Mouse (Mus musculus) skeletal muscle tissue, adult 2 months (tissue): Measurements from ENCODE around the gene Sh3d19.

Source experiments
- DNase-seq: peaks from one replicate; pipeline ENCODE4 v3.0.0-alpha.2; 2012; ENCODE audit warnings: low read depth, low spot score

Sh3d19 gene

GRCm38 (mm10) chr3:86028658-86029375, 57.9 kb downstream of the Sh3d19 start:
- no peak for DNase-seq

DNA sequence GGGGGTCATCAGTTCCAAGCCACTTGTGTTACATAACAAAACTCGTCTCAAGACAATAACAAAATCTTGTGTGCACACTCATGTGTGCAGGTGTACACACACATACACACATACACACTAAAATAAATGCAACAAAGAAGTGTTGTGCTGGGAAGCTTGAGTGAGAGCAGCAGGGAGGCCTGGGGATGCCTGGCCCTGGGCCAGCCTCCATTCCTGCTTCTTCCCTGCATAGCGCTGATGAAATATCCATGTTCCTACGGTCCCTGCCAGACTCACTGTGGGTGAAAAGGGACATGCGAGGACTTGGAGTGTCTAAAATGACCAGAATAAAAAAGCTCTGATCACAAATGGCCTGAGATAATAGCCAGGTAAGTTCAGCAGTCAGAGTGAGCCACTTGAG, 59.7 kb downstream of the Sh3d19 start:
- DNase-seq, result no peak

- DNase-seq, result no peak
These were observed 62.7 kb downstream of the Sh3d19 start for GRCm38 (mm10) chr3:86033455-86034090.

DNA sequence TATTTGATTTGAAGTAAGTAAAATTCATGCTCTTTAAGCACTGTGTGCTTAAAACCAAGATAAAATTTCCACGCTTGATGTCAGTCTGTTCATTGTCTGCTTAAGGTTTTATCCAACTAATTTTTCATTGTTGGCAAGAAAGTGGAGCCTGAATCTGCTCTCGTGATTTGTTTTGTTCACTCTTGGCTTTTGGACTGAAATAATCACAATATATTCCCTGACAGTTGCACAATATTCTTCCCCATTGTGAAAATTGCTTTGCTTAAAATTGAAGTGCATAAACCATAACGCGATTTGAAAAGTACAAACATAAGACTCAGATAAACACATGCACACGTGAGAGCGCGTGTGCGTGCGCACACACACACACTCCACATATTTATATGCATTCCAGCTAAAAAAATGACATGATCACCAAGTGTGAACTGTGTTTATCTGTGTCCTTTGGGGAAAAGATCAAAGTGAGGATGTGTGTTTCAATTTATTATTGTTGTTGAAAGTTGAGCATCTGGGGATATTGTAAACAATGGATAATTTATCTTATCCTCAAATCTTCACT, 67.1 kb downstream of the Sh3d19 start:
- peak; percentile 20 for DNase-seq

- DNase-seq, result peak; percentile 83
These were observed 67.7 kb downstream of the Sh3d19 start for GRCm38 (mm10) chr3:86038648-86039047.

DNA sequence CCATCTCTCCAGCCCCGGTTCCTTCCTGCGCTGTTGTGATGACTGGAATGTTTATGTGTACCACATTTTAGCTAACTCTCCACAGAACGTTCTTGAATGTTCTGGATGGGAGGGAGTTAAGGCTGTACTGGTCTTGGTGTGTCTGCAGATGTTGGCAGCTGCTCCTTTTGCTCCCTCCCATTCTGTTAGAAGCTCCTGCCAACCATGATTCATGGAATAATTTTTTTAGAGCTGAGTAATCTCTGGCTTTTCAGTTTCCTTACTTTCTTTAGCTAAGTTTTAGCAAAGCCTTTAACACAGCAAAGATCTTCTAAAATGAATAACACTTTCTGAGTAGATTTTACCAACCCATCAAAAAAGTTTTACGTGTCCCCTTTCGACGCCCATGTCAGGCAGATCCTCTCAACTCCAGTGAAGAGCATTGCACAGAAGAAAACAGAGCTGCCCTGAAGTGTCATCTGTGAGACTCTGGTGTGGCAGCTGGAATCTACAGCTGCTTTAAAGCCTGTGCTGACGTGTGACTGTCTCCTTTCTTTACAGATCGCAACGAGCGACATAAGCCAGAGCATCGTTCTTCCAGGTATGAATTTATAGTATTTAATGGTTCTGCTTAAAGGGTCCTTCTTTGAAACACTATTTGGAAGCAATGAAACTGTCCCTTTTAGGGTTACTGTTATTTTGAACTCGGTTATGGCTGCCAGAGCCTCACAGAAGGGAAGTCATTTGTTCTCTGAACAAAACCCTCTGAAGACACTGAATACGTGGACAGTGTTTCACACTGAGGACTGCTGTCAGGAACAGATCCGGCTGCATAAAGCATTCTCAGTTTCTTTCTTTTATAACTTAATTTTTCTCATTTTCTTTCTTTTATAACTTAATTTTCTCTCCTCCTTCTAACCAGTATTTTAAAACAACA, 69.6 kb downstream of the Sh3d19 start:
- DNase-seq, result peak; percentile 76

GRCm38 (mm10) chr3:86047686-86048408, 76.9 kb downstream of the Sh3d19 start:
- DNase-seq, result no peak

- no peak for DNase-seq
These were observed 78.1 kb downstream of the Sh3d19 start for GRCm38 (mm10) chr3:86049041-86049440.

DNA sequence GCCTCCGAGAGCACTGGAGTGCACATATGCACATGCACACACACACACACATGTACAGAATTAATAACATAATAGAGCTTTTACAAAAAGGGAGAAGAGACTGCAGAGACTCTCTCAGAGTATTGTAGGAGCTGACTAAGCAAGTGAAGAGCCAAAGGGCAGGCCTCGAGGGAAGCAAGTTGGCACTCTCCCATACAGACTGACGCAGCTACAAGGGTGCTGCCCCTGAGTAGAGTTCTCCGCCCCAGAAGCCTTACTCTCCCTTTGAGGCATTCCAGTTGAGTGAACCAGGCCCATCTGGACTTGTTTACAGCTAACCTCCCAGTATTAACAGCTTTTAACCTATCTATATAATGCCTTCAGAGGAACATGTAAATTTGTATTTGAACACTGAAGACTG, 85.8 kb downstream of the Sh3d19 start:
- DNase-seq, result peak; percentile 80

DNA sequence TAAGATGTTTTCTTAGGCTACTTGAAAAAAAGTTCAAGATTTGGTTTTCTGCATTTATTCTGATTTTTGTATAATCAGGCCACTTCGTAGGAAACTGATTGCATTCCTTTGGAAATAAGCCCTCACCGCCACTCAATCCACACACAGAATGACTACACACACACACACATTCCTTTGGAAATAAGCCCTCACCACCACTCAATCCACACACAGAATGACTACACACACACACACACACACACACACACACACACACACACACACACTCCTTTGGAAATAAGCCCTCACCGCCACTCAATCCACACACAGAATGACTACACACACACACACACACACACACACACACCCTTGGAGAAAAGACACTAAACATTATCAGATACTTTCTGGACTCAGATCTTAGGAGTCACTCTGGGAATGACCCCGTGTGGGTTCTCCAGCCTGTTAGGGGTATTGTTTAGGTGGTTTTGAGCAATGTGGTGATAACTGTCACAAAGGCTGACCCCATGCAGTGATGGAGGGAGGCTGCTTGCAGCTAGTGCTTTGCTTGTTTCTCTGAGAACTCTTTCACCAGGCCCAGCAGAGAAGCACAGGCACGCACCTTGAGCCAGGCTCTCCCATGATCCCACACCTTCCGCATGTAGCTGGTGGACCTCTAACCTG, 86.7 kb downstream of the Sh3d19 start:
- no peak for DNase-seq

- DNase-seq, result no peak
These were observed 98.8 kb downstream of the Sh3d19 start for GRCm38 (mm10) chr3:86069646-86070250.

DNA sequence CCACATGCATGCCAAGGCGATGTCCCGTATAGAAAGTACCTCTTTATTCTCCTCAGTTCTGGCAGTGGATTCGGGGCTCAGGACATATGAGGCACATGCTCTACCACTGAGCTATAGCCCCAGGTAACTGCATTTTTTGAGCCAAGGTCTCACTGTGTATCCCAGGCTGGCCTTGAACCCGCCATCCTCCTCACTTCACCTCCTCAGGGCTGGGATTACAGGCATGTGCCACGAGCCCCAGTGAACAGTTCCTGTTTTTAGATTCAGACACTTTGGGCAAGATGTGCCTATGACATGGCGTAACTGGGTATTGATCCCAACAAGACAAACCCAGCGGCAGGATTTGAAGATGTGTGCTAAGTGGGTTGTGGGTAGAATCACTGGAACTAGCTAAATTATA, 99.9 kb downstream of the Sh3d19 start:
- DNase-seq, result no peak

DNA sequence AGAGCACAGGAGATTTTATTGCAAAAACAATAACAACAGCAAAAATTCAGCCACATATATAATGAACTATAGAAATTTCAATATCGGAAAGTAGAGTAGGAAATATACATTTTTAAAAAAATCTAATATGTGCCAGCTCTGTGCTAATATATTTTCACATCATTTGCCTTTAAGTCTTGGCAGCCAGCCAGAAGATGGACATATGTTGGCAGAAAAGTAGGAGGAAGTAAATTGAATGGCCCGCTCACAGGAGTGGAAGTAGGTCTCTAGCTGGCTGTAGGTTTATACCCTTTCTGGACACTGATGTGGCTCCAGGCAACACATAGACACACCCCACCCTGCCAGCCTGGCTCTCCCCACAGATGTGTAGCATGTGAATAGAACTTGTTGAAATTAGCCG, 101.2 kb downstream of the Sh3d19 start:
- no peak for DNase-seq

DNA sequence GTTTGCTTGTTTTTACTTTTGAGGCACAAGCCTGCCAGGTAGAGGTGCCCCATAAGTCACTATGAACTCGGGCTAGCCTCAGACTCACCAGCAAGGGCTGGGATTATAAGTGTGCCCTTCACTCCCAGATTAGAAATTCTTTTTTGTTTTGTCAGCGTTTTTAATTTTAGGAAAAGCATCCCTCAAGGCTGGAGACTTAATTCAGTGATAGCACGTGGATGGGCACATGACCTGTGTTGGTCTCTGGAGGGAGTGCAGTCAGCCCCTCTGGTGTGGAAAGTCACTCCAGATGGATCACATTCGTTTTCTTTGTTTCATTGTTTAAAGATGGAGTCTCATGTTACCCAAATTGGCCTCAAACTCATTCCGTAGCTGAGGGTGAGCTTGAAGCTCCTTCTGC, 102.0 kb downstream of the Sh3d19 start:
- DNase-seq, result no peak

DNA sequence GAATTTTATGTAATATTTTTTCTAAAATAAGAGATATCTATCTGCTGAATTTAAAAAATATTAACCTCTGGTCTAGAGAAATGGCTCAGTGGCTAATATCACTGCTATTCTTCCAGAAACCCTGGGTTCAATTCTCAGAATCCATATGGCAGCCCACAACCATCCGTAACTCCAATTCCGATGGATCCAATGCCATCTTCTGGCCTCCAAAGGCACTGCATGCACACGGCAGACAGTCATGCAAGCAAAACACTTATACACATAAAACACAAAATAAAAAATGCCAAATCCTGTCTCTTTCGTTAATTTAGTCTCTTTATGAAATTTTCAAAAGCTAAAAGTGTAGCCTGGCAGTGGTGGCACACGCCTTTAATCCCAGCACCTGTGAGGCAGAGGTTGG, 104.7 kb downstream of the Sh3d19 start:
- no peak for DNase-seq

DNA sequence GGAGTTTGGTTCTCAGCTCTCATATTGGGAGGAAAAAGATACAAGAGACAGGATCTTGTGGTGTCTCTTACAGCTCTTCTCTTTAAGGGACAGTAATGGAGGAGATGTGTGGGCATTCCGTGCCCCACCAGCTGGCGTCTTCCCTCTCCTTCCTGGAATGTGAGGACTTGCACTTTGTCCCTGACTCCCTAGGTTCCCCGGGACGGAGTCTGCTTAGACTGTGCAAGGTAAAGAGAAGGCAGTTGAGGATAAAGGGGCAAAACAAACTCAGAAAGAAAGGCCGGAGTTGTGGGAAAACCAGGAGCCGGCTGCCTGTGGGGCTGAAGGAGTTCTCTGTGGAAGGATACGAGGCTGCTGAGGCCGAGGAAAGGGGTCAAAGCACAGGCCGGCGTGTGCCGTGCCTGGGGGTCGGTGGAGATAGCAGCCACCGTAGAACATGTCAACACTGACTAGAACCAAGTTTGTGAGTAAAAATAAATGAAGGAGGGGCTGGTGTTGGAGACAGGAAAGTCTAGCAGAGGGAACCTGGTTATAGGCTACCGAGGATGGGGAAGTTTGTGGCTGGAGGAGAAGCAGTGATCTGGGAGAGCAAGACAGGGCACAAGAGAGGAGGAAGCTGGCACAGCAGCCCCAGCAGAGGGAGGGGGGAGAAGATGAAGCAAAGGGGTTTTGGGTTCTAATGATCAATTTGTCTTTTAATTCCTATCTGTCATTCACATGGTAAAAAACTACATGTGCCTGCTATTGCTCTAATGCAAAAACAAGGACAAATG, 105.8 kb downstream of the Sh3d19 start:
- no peak for DNase-seq

DNA sequence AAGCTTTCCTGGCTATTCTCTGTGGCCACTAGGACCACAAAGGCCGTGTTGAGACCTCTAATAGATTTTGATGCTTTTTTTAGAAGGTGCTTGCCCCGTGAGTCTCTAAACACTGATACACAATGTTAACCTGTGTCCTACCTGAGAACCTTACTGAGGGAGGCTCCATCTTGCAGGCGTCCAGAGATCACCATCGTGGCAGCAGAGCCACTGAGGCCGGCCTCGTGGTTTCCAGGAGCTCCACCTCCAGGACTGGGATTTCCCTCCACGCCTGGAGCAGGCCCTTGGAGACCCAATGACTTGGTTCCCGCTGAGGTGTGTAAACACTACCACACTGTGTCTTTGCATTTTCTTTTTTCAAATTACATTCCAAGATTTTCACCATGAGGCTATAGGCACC, 112.1 kb downstream of the Sh3d19 start:
- DNase-seq, result no peak

- DNase-seq, result no peak
These were observed 114.1 kb downstream of the Sh3d19 start for GRCm38 (mm10) chr3:86085001-86085400.

GRCm38 (mm10) chr3:86087872-86088271, 117.0 kb downstream of the Sh3d19 start:
- DNase-seq, result no peak
